ENCODE assay signal across 11 mouse cellular contexts in genomic region chr5:121009811-121010569, GRCm38 (mm10). TPM values are rescaled to one million over a fixed set of nuclear protein-coding genes. Genes with fewer than 3 reads are reported as not detected.
DNase-seq lines count a peak whose midpoint lies in the region; ATAC-seq lines count a peak whose summit lies in the region.
"Had no signal": no experiment of that assay in that cellular context is flagged by ENCODE, and none has a peak within 500 bp of the region (broad histone marks: within the 10 kb centered on the region; RNA-seq: fewer than 3 reads in every experiment).

Gene Rph3a (minus strand): TSS chr5:121010092.

- peaks cover 2% of the 10 kb centered on the region; the same call in 1 of the 2 replicates for H3K27me3 ChIP-seq in hindbrain, embryonic 11.5 days (ENCODE audit: control insufficient read depth, insufficient read depth, low read length)

- 0 out of 2 replicates have a peak within 1 kb of the TSS, but pooled peaks have one; percentile 42 for H3K9ac ChIP-seq in hindbrain, embryonic 11.5 days (ENCODE audit: low read depth, low read length)
- H3K9ac ChIP-seq: heart, embryonic 15.5 days; kidney, embryonic 15.5 days; liver, embryonic 14.5 days had no signal

- ATAC-seq in hindbrain, embryonic 11.5 days (ENCODE audit: low FRiP score): no peak

- WGBS in hindbrain, embryonic 11.5 days: 71% methylated on average over 12 of the region's 12 CpGs

- H3K4me3 ChIP-seq in hindbrain, embryonic 11.5 days (ENCODE audit: low read depth, low read length): peak within 1 kb of the TSS; percentile 23; the same call in 1 of the 2 replicates
- H3K4me3 ChIP-seq: heart, embryonic 15.5 days; kidney, embryonic 15.5 days had no signal

- peak; percentile 52 to 74 for DNase-seq in right cerebral cortex, postnatal 10 days (ENCODE audit: low spot score in 2 of 2)
- no peak for DNase-seq in right cerebral cortex, postnatal 14 days
- no peak for DNase-seq in hindbrain, embryonic 11.5 days (ENCODE audit: low spot score)
- peak in 1 of 2 experiments; percentile 73 for DNase-seq in left cerebral cortex, postnatal 25 days (ENCODE audit: low spot score in 2 of 2)
- no peak for DNase-seq in spleen, adult 12 weeks (ENCODE audit: low spot score)
- DNase-seq in kidney, postnatal 36 days: no peak
- no peak for DNase-seq in retina, embryonic 14.5 days (ENCODE audit: low spot score)
- no peak for DNase-seq in heart, postnatal 10 days

- peak within 1 kb of the TSS; percentile 37 for H3K4me2 ChIP-seq in hindbrain, embryonic 11.5 days (replicated peaks; ENCODE audit: low read depth, low read length)
- H3K4me2 ChIP-seq: heart, embryonic 15.5 days; kidney, embryonic 15.5 days had no signal

- no peak within 1 kb of the TSS for H3K27ac ChIP-seq in hindbrain, embryonic 11.5 days (ENCODE audit: low read depth, low read length)
- H3K27ac ChIP-seq: heart, embryonic 15.5 days; kidney, embryonic 15.5 days; liver, embryonic 14.5 days had no signal

- H3K4me1 ChIP-seq in hindbrain, embryonic 11.5 days (replicated peaks; ENCODE audit: control insufficient read depth, insufficient read depth, low read length): 0 out of 2 replicates have a peak, but pooled peaks cover 2% of the 10 kb centered on the region
- H3K4me1 ChIP-seq: heart, embryonic 15.5 days had no signal

- H3K36me3 ChIP-seq in hindbrain, embryonic 11.5 days (ENCODE audit: control insufficient read depth, insufficient read depth, low read length): no peaks in the 10 kb centered on the region
- H3K36me3 ChIP-seq: heart, embryonic 15.5 days; kidney, embryonic 15.5 days had no signal

- H3K9me3 ChIP-seq in hindbrain, embryonic 11.5 days (ENCODE audit: control insufficient read depth, low read length): no peaks in the 10 kb centered on the region
- H3K9me3 ChIP-seq: heart, embryonic 15.5 days; kidney, embryonic 15.5 days had no signal

- intact Hi-C loops in left cerebral cortex, postnatal 25 days (cut with DNase I): loop anchor here (2.0 kb wide), 1 partner anchor 109 kb away; no protein-coding TSS in a partner anchor
- intact Hi-C loops in heart, postnatal 10 days (cut with DNase I): no loop called here

RNA-seq across cellular contexts. Expression of gene Rph3a, which starts in this region (rescaled TPM):
- polyA plus RNA-seq in hindbrain, embryonic 11.5 days (2014; fragmentation: Nextera tagmentation; extraction: Ambion mirVana): 2.1 and 2.6 TPM in 2 replicates
- total RNA-seq in left cerebral cortex, postnatal 25 days (2021): 100 to 1,000 TPM; 314 to 322 TPM
- not detected for total RNA-seq in heart, postnatal 10 days (2021)
- polyA plus RNA-seq: heart, embryonic 15.5 days; liver, embryonic 14.5 days had no signal

Comparison
In these comparisons a context has a peak if more than half of its experiments do, and no peak if none do; other contexts are left out.
1. RNA of gene Rph3a (total RNA-seq): 314 to 322 TPM in left cerebral cortex, postnatal 25 days; not detected in heart, postnatal 10 days; every median in the first group is over 100 times any median in the second.
2. DNase-seq: peak in right cerebral cortex, postnatal 10 days (2 of 2); none in right cerebral cortex, postnatal 14 days (single experiment), hindbrain, embryonic 11.5 days (single experiment), spleen, adult 12 weeks (single experiment), kidney, postnatal 36 days (0 of 2), retina, embryonic 14.5 days (single experiment) and heart, postnatal 10 days (0 of 2).